Mouse (Mus musculus) adipose tissue, adult 10 weeks (tissue): ENCODE results near the gene Kif2a. TPM values are rescaled to one million over a fixed set of nuclear protein-coding genes. Genes with fewer than 3 reads are reported as not detected.

Experiments used
- polyA plus RNA-seq: library from polyadenylated mRNA; stranded (reverse); fragments of 350-450 nt; fragmentation: Illumina TruSeq; extraction: RNeasy Lipid Tissue Mini Kit (QIAGEN cat#74804); gene quantifications from one replicate; pipeline ENCODE4 v1.2.3, GENCODE M21; 2014; ENCODE audit warnings: low read depth, low replicate concordance

Gene Kif2a
- 16.6 TPM for polyA plus RNA-seq

GRCm38 (mm10) chr13:107021461-107022265 lies at the start of gene Kif2a:
Kif2a (minus strand) TSS chr13:107022126.

DNA sequence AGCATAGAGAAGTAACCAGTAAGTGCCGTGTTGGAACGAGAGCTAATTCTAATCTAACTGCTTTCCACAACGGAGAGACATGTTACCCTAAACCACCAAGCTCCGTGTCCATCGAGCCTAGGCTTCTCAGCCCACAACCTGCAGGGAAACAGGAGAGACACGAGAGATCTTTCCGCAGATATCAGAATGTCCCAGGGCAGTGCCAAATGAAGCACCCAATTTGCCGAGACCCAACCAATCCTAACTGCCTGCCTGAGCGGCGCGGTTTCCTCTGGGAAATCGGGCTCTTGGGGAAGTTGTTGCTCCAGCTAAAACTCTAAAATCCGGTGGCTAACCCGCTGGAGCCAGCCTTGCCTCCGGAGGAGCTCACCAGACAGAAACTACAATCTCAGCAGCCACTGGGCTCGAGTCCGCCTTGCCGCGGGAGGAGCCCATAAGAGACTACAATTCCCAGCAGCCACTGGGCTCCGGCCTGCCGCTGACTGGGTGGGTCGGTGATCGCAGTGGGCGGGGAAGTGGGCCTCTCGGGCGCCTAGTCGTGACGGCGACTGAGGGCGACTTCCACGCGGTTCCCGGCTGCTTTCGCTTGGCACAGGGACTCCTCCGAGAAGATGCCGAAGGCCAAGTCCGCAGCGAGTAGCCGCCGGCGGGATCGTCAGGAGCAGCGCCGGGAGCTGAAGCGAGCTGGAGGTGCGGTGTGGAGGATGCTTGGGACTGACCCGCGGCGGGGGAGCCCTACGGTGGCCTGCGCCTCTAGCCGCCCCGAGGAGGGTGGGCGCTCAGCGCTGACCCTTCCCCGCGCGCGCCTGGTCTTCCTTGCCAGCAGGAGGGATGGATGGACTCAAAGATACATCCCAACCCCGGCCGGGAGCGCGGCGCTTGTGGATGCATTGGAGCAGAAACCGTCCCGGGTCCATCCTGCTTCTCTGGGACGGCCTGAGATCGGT lies 75.1 kb downstream of the Kif2a start, which contains the start of gene Dimt1:
Gene Dimt1, plus strand, starts transcription at position 534 of the 947 bp plus-strand sequence.

GRCm38 (mm10) chr13:106936256-106937137 lies 85.4 kb downstream of the Kif2a start, which contains the start of gene Ipo11:
Ipo11 (minus strand) TSS chr13:106936958.

Other genes with a start within 250 kb of the Kif2a start
- 22.7 TPM for gene Ipo11, start 85.2 kb downstream of the Kif2a start, polyA plus RNA-seq
- gene Dimt1, start 75.0 kb downstream of the Kif2a start, polyA plus RNA-seq = 9.4 TPM